In the genomic region with DNA sequence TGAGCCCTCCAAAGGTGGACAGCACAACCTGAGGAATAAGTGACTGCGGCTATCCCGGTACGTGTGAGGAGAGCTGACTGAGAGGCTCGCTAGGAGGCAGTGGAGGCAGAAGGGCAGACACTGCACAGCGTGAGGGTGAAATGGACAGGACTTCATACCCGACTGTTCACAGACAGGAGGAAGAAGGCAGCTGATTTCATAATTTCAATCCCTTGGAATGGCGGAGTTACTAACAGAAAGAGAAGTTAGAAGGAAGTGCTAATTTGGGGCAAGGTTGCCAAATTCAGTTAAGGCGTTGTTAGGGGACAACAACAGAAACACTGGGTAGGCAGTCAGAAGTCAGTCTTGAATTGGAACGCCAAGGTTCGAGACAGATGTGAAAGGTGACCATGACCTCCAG, we compare ENCODE assay signal across 20 mouse cellular contexts.
"Had no signal": no experiment of that assay in that cellular context is flagged by ENCODE, and none has a peak within 500 bp of the region (broad histone marks: within the 10 kb centered on the region; RNA-seq: fewer than 3 reads in every experiment).

No protein-coding gene starts in this region.

- H3K27me3 ChIP-seq: liver, embryonic 12.5 days; midbrain, embryonic 12.5 days; neural tube, embryonic 13.5 days; neural tube, embryonic 15.5 days had no signal

- H3K27ac ChIP-seq: liver, embryonic 12.5 days; liver, embryonic 14.5 days; midbrain, embryonic 10.5 days; midbrain, embryonic 12.5 days; neural tube, embryonic 13.5 days; neural tube, embryonic 15.5 days had no signal

- H3K9ac ChIP-seq: liver, embryonic 12.5 days; liver, embryonic 14.5 days; lung, embryonic 14.5 days; midbrain, embryonic 12.5 days; neural tube, embryonic 13.5 days; neural tube, embryonic 15.5 days had no signal

- H3K4me1 ChIP-seq: liver, embryonic 12.5 days; midbrain, embryonic 12.5 days; neural tube, embryonic 13.5 days; neural tube, embryonic 15.5 days had no signal

- DNase-seq: lung, adult 18-20 months; lung, embryonic 14.5 days; lung, postnatal 4 days; midbrain, embryonic 14.5 days; retina, postnatal 1 day; right cerebral cortex, adult 18-20 months; right cerebral cortex, postnatal 25 days; right cerebral cortex, postnatal 4 days; spleen, adult 18-20 months; thymus, adult 18-20 months; thymus, postnatal 14 days; thymus, postnatal 36 days had no signal

- H3K4me3 ChIP-seq: liver, embryonic 12.5 days; midbrain, embryonic 10.5 days; midbrain, embryonic 12.5 days; myocyte; neural tube, embryonic 13.5 days; neural tube, embryonic 15.5 days had no signal

- ATAC-seq: liver, embryonic 12.5 days; midbrain, embryonic 16.5 days had no signal
